Mouse (Mus musculus) lung, postnatal 0 days (tissue): ENCODE results near the gene Pik3ca.

Experiments
- CTCF ChIP-seq: IDR thresholded peaks from 2 replicates; pipeline ENCODE4 v1.5.1; 2016; ENCODE audit warnings: antibody characterized with exemption, mild to moderate bottlenecking
- EP300 ChIP-seq: IDR thresholded peaks from 2 replicates; pipeline ENCODE4 v1.6.1; 2016; ENCODE audit warnings: antibody characterized with exemption, mild to moderate bottlenecking, control low read depth

GRCm38 (mm10) chr3:32392841-32393240 lies 4.6 kb upstream of the Pik3ca start:
- TF ChIP-seq CTCF = no peak
- TF ChIP-seq EP300 = no peak
